Comparison of ENCODE assay signal across 8 mouse cellular contexts in the genomic region with DNA sequence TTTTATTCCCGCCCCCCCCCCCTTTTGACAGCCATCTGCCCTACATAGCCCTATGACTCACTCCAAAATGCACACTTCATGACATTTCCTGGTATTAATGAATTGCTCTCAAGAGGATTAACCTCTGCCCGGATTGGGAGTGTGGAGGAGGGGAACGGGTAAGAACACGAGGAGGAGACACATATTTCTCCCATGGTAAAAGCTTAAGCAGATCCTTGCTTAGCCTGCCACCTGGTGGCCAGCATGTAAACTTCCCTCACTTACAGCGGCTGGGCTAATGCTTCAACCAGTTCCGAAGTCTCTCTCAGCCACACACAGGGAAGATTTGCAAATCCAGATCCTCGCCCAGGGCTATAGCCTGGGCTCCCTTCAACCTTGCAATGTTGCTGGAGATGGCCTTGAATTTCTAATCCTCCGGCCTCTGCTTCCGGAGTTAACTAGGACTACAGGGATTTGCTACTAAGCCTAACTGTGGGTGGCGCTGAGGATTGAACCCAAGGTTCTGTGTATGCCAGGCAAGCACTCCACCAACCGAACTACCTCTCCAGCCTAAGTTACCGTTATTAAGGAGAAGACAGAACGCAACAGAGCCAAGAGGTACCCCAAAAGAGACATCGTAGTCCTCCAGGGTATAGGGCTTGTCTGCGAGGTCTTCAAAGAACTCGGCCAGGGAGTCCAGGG. TPM values are rescaled to one million over a fixed set of nuclear protein-coding genes. Genes with fewer than 3 reads are reported as not detected.
DNase-seq lines count a peak whose midpoint lies in the region; ATAC-seq and TF ChIP-seq lines count a peak whose summit lies in the region.

No protein-coding gene starts in this region.

- H3K9ac ChIP-seq in forebrain, embryonic 15.5 days (replicated peaks) = no peak overlapping the region
- H3K9ac ChIP-seq in liver, postnatal 0 days (replicated peaks) = peak overlapping the region; percentile 6; the same call in 1 of the 2 replicates
- H3K9ac ChIP-seq in neural tube, embryonic 15.5 days (replicated peaks) = no peak overlapping the region

- no peak overlapping the region for H3K4me3 ChIP-seq in G1E (ENCODE audit: low read depth, low read length)
- H3K4me3 ChIP-seq in forebrain, embryonic 15.5 days = no peak overlapping the region
- no peak overlapping the region for H3K4me3 ChIP-seq in liver, postnatal 0 days (ENCODE audit: low read depth, low read length)
- no peak overlapping the region for H3K4me3 ChIP-seq in neural tube, embryonic 15.5 days (replicated peaks)

- H3K36me3 ChIP-seq in G1E (replicated peaks) = peaks cover 92% of the 10 kb centered on the region
- H3K36me3 ChIP-seq in forebrain, embryonic 15.5 days = no peaks in the 10 kb centered on the region
- H3K36me3 ChIP-seq in liver, postnatal 0 days (replicated peaks; ENCODE audit: insufficient read depth, low read length) = peaks cover 9% of the 10 kb centered on the region; the same call in 1 of the 2 replicates
- H3K36me3 ChIP-seq in neural tube, embryonic 15.5 days = no peaks in the 10 kb centered on the region

- no peak overlapping the region for H3K4me2 ChIP-seq in forebrain, embryonic 15.5 days (replicated peaks)
- H3K4me2 ChIP-seq in liver, postnatal 0 days (ENCODE audit: low read depth, low read length) = peak overlapping the region; percentile 57
- peak overlapping the region; percentile 37 for H3K4me2 ChIP-seq in neural tube, embryonic 15.5 days

- peak; percentile 73 for TF ChIP-seq CTCF in G1E (IDR thresholded peaks at IDR 0.05; ENCODE audit: low read depth, low read length)
- TF ChIP-seq CTCF in liver, postnatal 0 days (IDR thresholded peaks at IDR 0.05; ENCODE audit: low read depth) = peak; percentile 95

- no peaks in the 10 kb centered on the region for H3K9me3 ChIP-seq in G1E (replicated peaks)
- H3K9me3 ChIP-seq in forebrain, embryonic 15.5 days = no peaks in the 10 kb centered on the region
- H3K9me3 ChIP-seq in liver, postnatal 0 days (ENCODE audit: low read length) = no peaks in the 10 kb centered on the region
- H3K9me3 ChIP-seq in neural tube, embryonic 15.5 days (replicated peaks) = no peaks in the 10 kb centered on the region

- no peak for TF ChIP-seq EP300 in liver, postnatal 0 days (IDR thresholded peaks at IDR 0.05; ENCODE audit: low read depth)

- peak; percentile 76 for DNase-seq in G1E (ENCODE audit: low spot score)
- DNase-seq in cerebellum, adult 11-12 months = peak; percentile 68
- DNase-seq in heart, postnatal 14 days = peak; percentile 88 to 90
- DNase-seq in layer of hippocampus, adult 11-12 months (ENCODE audit: low spot score) = peak; percentile 72
- peak; percentile 87 for DNase-seq in liver, postnatal 0 days
- DNase-seq in testis, postnatal 10 days (ENCODE audit: low spot score) = peak; percentile 93

- WGBS in forebrain, embryonic 15.5 days = 45% methylated on average over 16 of the region's 16 CpGs
- WGBS in liver, postnatal 0 days (ENCODE audit: insufficient replicate concordance) = 48% methylated on average over 16 of the region's 16 CpGs
- 47% methylated on average over 16 of the region's 16 CpGs for WGBS in neural tube, embryonic 15.5 days

- ATAC-seq in G1E (ENCODE audit: extremely low read depth, insufficient number of reproducible peaks, low FRiP score, poor library complexity, severe bottlenecking) = peak; percentile 66; the same call in 1 of the 2 replicates
- ATAC-seq in forebrain, embryonic 15.5 days (replicated peaks) = peak; percentile 71
- ATAC-seq in liver, postnatal 0 days = peak; percentile 85
- peak; percentile 82 for ATAC-seq in neural tube, embryonic 15.5 days (ENCODE audit: low FRiP score)

- H3K4me1 ChIP-seq in G1E (ENCODE audit: insufficient read depth, low read depth, low read length) = peaks cover 49% of the 10 kb centered on the region
- H3K4me1 ChIP-seq in forebrain, embryonic 15.5 days = peaks cover 24% of the 10 kb centered on the region
- H3K4me1 ChIP-seq in liver, postnatal 0 days (ENCODE audit: insufficient read depth) = peaks cover 20% of the 10 kb centered on the region
- peaks cover 13% of the 10 kb centered on the region for H3K4me1 ChIP-seq in neural tube, embryonic 15.5 days

- no peaks in the 10 kb centered on the region for H3K27me3 ChIP-seq in G1E (ENCODE audit: insufficient read depth, low read length)
- H3K27me3 ChIP-seq in forebrain, embryonic 15.5 days = no peaks in the 10 kb centered on the region
- no peaks in the 10 kb centered on the region for H3K27me3 ChIP-seq in liver, postnatal 0 days (ENCODE audit: insufficient read depth, low read length)
- H3K27me3 ChIP-seq in neural tube, embryonic 15.5 days (replicated peaks) = no peaks in the 10 kb centered on the region

- intact Hi-C loops in heart, postnatal 14 days (cut with DNase I) = loop anchor here (2.0 to 10.0 kb wide), 2 partner anchors 307 to 411 kb away; no protein-coding TSS in a partner anchor

- H3K27ac ChIP-seq in forebrain, embryonic 15.5 days (replicated peaks) = no peak overlapping the region
- H3K27ac ChIP-seq in liver, postnatal 0 days (ENCODE audit: low read depth) = peak overlapping the region; percentile 82
- no peak overlapping the region for H3K27ac ChIP-seq in neural tube, embryonic 15.5 days (replicated peaks)

RNA-seq across cellular contexts. Expression of gene Fxn, which starts 8.5 kb away (rescaled TPM):
- total RNA-seq in G1E (2014; fragmentation: Nextera tagmentation) = 50.3 and 54.0 TPM in 2 replicates
- 23.8 and 24.3 TPM in 2 replicates for total RNA-seq in G1E (2017)
- 116 and 142 TPM in 2 replicates for polyA plus RNA-seq in G1E (2012)
- polyA plus RNA-seq in forebrain, embryonic 15.5 days (2015; fragmentation: Nextera tagmentation; extraction: Ambion mirVana) = 43.4 and 49.4 TPM in 2 replicates
- total RNA-seq in heart, postnatal 14 days (2021) = 10 to 100 TPM; 22.4 to 26.0 TPM
- 34.2 and 34.8 TPM in 2 replicates for polyA plus RNA-seq in liver, postnatal 0 days (2015; fragmentation: Nextera tagmentation; extraction: Ambion mirVana)
- 42.4 and 45.2 TPM in 2 replicates for polyA plus RNA-seq in neural tube, embryonic 15.5 days (2015; fragmentation: Nextera tagmentation; extraction: Ambion mirVana)

RNA-seq across cellular contexts. Expression of gene Tjp2, which starts 47.1 kb away (rescaled TPM):
- total RNA-seq in G1E (2014; fragmentation: Nextera tagmentation) = not detected in 2 replicates
- total RNA-seq in G1E (2017) = 0.06 and 0.11 TPM in 2 replicates
- polyA plus RNA-seq in G1E (2012) = 0.02 and 0.03 TPM in 2 replicates
- 11.9 and 13.9 TPM in 2 replicates for polyA plus RNA-seq in forebrain, embryonic 15.5 days (2015; fragmentation: Nextera tagmentation; extraction: Ambion mirVana)
- total RNA-seq in heart, postnatal 14 days (2021) = 10 to 100 TPM; 20.3 to 23.1 TPM
- 3.5 and 4.1 TPM in 2 replicates for polyA plus RNA-seq in liver, postnatal 0 days (2015; fragmentation: Nextera tagmentation; extraction: Ambion mirVana)
- polyA plus RNA-seq in neural tube, embryonic 15.5 days (2015; fragmentation: Nextera tagmentation; extraction: Ambion mirVana) = 10.1 and 15.3 TPM in 2 replicates
